Comparison of ENCODE assay signal across 8 mouse cellular contexts in genomic region chr6:54972111-54972928, GRCm38 (mm10). TPM values are rescaled to one million over a fixed set of nuclear protein-coding genes. Genes with fewer than 3 reads are reported as not detected.
A peak's percentile ranks its signal among the peaks of the same experiment; 100 is the strongest.
DNase-seq lines count a peak whose midpoint lies in the region; ATAC-seq lines count a peak whose summit lies in the region.

TSS of gene Nod1 (minus strand) at chr6:54972612.

- intact Hi-C loops in left cerebral cortex, postnatal 36 days (cut with DNase I) = loop anchor here (5.0 kb wide), 1 partner anchor 155 kb away; the partner anchor contains the start of gene Znrf2

- DNase-seq in adipocyte (ENCODE audit: low spot score) = peak; percentile 83
- peak; percentile 77 for DNase-seq in embryonic facial prominence, embryonic 10.5 days (ENCODE audit: low spot score)
- no peak for DNase-seq in gonadal fat pad, adult 2 months (ENCODE audit: low read depth)
- DNase-seq in left cerebral cortex, postnatal 36 days (ENCODE audit: low spot score in 2 of 2) = peak; percentile 42 to 59
- peak; percentile 41 for DNase-seq in mesoderm, embryonic 11.5 days (ENCODE audit: low read depth, low spot score)
- DNase-seq in right cerebral cortex, postnatal 36 days (ENCODE audit: low spot score in 2 of 2) = peak; percentile 25 to 30
- DNase-seq in urinary bladder, postnatal 4 days (ENCODE audit: low spot score in 2 of 2) = peak; percentile 78

- H3K36me3 ChIP-seq in embryonic facial prominence, embryonic 10.5 days (replicated peaks) = no peaks in the 10 kb centered on the region
- H3K36me3 ChIP-seq in intestine, embryonic 16.5 days (ENCODE audit: control insufficient read depth, insufficient read depth, low read length) = no peaks in the 10 kb centered on the region

- peaks cover 70% of the 10 kb centered on the region for H3K27me3 ChIP-seq in embryonic facial prominence, embryonic 10.5 days (replicated peaks; ENCODE audit: low read depth, poor library complexity, severe bottlenecking)
- no peaks in the 10 kb centered on the region; the same call in 1 of the 2 replicates for H3K27me3 ChIP-seq in intestine, embryonic 16.5 days (replicated peaks; ENCODE audit: control insufficient read depth, insufficient read depth, low read length)

- no peaks in the 10 kb centered on the region for H3K9me3 ChIP-seq in embryonic facial prominence, embryonic 10.5 days
- no peaks in the 10 kb centered on the region for H3K9me3 ChIP-seq in intestine, embryonic 16.5 days (ENCODE audit: control insufficient read depth, low read length)

- 3% methylated on average over 53 of the region's 53 CpGs for WGBS in embryonic facial prominence, embryonic 10.5 days
- whole genome bisulfite sequencing in intestine, embryonic 16.5 days = 3% methylated on average over 52 of the region's 53 CpGs

- peak; percentile 87 for ATAC-seq in intestine, embryonic 16.5 days

- peak within 1 kb of the TSS; percentile 80 for H3K9ac ChIP-seq in intestine, embryonic 16.5 days (ENCODE audit: low read depth, low read length)

- H3K27ac ChIP-seq in embryonic facial prominence, embryonic 10.5 days (replicated peaks) = peak within 1 kb of the TSS; percentile 69
- peak within 1 kb of the TSS; percentile 65 for H3K27ac ChIP-seq in intestine, embryonic 16.5 days (ENCODE audit: low read length)

- H3K4me3 ChIP-seq in embryonic facial prominence, embryonic 10.5 days = peak within 1 kb of the TSS; percentile 75
- H3K4me3 ChIP-seq in intestine, embryonic 16.5 days (ENCODE audit: low read length) = peak within 1 kb of the TSS; percentile 74

- peak within 1 kb of the TSS; percentile 83 for H3K4me2 ChIP-seq in intestine, embryonic 16.5 days (ENCODE audit: low read depth, low read length)

- peaks cover 14% of the 10 kb centered on the region for H3K4me1 ChIP-seq in embryonic facial prominence, embryonic 10.5 days
- H3K4me1 ChIP-seq in intestine, embryonic 16.5 days (ENCODE audit: control insufficient read depth, insufficient read depth, low read length) = no peaks in the 10 kb centered on the region; the same call in 1 of the 2 replicates

RNA-seq across cellular contexts. Expression of gene Nod1, which starts in this region (rescaled TPM):
- polyA plus RNA-seq in embryonic facial prominence, embryonic 10.5 days (2016; fragmentation: Nextera tagmentation; extraction: Ambion mirVana) = 1.2 and 1.4 TPM in 2 replicates
- polyA plus RNA-seq in gonadal fat pad, adult 2 months (2012; rRNA removed) = 28.7 and 30.7 TPM in 2 replicates
- 4.8 TPM in 2 replicates for polyA plus RNA-seq in intestine, embryonic 16.5 days (2015; fragmentation: Nextera tagmentation; extraction: Ambion mirVana)
- 1 to 10 TPM; 4.3 to 4.7 TPM for total RNA-seq in left cerebral cortex, postnatal 36 days (2021)
